Mouse (Mus musculus) effector memory CD4-positive, alpha-beta T cell, adult 7 months (primary cell): ENCODE results near the gene Snrpf. TPM values are rescaled to one million over a fixed set of nuclear protein-coding genes. Genes with fewer than 3 reads are reported as not detected.

Experiments used
- polyA plus RNA-seq: library from polyadenylated mRNA; unstranded; fragments of 100-300 nt; shearing (Covaris generic); gene quantifications from one replicate; pipeline ENCODE4 v1.2.1, GENCODE M21; 2017

Gene Snrpf
- 39.1 TPM for polyA plus RNA-seq

DNA sequence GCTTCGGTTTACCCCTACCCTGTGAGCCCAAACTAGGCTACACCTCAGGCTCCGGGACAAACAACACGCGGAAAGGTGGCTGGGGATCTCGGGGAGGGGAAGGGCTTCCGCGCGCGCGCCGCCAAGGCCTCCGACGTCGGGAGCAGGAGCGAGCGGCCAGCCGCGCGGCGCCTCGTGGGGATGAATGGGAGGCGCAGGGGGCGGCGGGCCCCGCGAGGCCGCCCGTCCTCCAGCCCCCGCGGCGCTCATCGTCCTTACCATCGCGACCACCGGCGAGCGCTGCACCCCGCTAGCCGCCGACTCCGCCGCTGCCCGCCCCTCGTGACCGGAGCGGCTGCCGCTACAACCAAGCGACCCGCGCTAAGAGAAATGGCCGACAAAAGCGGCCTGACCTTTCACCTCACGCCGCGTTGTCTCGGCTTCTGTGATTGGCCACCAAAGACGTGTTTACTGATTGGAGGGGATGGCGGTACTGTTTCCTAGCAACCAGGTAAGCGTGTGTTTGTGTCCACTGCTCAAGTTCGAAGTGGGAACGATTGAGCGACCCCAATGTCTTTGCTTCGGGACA lies at the start of gene Snrpf:
Snrpf (minus strand) TSS at position 426 of the 568 bp plus-strand sequence.

GRCm38 (mm10) chr10:93540431-93541210 lies 48.9 kb downstream of the Snrpf start, which contains the start of gene Ccdc38:
Gene Ccdc38 (plus strand): TSS chr10:93540632.

GRCm38 (mm10) chr10:93539775-93540430 lies 49.6 kb downstream of the Snrpf start, which contains the start of gene Amdhd1:
Gene Amdhd1 (minus strand): TSS chr10:93540033.

Other genes starting within 250 kb of the Snrpf start
- gene Lta4h, start 136.3 kb downstream of the Snrpf start, polyA plus RNA-seq: 127 TPM
- not detected for gene Hal, start 100.9 kb downstream of the Snrpf start, polyA plus RNA-seq
- gene Amdhd1, start 49.7 kb downstream of the Snrpf start, polyA plus RNA-seq: 0.41 TPM
- 0.48 TPM for gene Ccdc38, start 49.1 kb downstream of the Snrpf start, polyA plus RNA-seq
- 0.24 TPM for gene Ntn4, start 51.0 kb upstream of the Snrpf start, polyA plus RNA-seq
- not detected for gene Usp44, start 241.8 kb upstream of the Snrpf start, polyA plus RNA-seq